Mouse (Mus musculus) 3T3-L1 (cell line): ENCODE data around the gene Dot1l.

Experiments
- DNase-seq: peaks from one replicate; pipeline ENCODE4 v3.0.0-alpha.2; 2015; ENCODE audit warnings: low read depth, low spot score

The Dot1l gene

DNA sequence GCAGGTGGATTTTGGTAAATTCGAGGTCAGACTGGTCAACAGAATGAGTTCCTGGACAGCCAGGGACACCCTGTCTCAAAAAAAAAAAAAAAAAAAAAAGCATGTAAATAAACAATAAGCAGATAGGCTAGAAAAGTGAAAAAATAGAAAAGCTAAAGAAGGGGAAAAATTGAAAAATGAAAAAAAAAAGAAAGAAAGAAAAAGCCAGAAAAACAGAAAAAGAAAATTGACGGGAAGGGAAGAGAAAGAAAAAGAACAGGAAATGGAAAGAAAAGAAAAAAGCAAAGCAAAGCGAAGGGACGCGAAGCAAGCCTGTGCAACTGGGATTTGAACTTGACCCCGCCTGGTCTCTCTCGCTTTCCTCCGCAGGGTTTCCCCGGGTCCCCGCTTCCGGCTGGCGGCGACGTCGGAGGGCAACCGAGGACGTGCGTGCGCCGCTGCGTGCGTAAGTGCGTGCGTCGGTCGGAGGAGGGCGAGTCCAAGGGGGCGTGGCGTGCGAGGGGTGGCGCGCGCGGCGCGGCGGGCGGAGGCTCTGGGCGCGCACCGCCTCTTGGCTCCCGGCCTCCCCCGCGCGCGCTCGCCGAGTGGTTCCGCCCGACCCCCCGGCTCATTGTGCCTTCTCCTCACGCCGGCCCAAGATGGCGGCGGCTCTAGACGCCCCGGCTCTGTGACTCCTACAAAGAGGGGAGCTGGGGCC is at the start of gene Dot1l:
Gene Dot1l, plus strand, starts transcription at position 613 of the 697 bp plus-strand sequence.
- peak; percentile 91 for DNase-seq

DNA sequence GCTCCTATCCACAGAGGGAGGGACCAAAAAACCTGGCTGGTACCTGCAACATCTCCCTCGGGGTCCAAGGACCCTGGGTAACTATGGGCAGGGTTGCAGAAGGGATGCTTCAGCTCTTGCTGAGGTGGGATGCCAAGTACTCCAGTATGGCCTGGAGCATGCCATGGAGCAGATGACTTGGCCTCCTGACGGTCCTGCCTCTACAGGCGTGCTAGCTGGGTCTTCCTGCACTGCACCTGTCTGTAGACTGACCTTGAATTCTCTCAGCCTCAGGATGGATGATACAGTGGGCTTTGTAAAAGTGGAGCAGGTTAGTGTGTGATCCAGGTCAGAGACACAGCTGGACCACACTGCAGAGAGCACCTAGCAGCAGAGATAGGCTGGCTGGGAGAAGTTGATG is 49.5 kb upstream of the Dot1l start:
- no peak for DNase-seq

DNA sequence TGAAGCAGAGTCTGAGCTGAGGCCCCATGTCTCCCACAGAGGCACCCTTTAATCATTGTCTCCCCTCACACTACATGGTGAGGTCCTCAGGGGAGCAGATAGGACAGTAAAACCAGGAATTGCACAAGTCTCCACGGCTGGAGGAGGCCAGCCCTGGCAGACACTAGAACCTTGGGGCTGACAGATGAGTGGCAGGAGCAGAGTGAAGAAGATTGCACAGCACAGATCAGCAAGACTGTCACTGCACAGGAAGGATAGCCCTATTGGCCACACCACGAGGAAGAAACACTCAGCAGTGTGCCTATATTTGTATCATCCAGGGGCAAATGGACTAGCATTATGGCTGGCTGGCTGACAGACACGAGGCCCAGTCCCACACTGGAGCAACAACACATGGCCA is 44.2 kb upstream of the Dot1l start:
- DNase-seq, result no peak

DNA sequence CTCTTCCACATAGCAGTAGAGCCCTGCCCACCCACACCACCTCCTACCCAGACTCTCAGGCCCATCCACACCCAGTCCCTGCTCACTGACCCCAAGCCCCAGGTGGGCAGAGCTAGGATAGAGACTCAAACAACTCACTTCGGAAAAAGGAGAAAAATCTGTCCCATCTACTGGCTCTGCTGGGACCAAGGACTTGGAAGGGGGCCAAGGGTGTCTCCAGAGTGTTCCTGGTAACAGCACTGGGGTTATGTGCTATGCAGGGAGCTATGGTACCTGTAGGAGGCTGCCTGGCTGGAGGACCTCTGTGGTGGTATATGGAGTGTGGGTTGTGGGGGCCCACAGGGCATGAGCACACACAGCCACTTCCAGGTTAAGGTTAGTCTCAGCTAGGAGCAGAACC is 37.7 kb upstream of the Dot1l start:
- DNase-seq, result no peak

- no peak for DNase-seq
Measured at GRCm38 (mm10) chr10:80727369-80728127, 27.5 kb upstream of the Dot1l start.

DNA sequence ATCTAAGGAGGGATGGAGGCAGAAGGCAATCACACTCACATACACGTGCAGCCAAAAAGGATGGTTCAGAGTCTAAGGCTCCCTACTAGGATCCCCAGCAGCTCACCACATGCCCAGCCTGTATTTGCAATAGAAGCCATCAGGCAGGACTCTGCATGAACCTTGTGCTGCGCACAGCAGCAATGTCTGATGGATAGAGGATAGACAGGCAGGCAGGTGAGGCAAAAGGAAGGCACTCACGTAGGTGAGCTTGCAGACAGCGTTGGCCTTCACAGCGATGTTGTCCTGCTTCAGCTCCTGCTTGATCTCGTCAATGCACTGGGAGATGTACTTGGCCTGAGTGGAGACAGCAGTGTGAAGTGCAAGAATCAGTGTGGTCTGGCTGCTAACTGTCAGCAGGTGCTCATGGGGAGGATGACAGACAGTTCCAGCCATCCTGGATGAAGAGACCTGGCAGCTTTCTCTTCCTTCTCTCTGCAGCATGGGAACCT is 22.4 kb upstream of the Dot1l start:
- no peak for DNase-seq

GRCm38 (mm10) chr10:80736731-80737130 is 18.3 kb upstream of the Dot1l start:
- no peak for DNase-seq

GRCm38 (mm10) chr10:80738657-80739056 is 16.3 kb upstream of the Dot1l start:
- DNase-seq, result peak; percentile 33

GRCm38 (mm10) chr10:80741146-80741545 is 13.9 kb upstream of the Dot1l start:
- DNase-seq, result peak; percentile 41

DNA sequence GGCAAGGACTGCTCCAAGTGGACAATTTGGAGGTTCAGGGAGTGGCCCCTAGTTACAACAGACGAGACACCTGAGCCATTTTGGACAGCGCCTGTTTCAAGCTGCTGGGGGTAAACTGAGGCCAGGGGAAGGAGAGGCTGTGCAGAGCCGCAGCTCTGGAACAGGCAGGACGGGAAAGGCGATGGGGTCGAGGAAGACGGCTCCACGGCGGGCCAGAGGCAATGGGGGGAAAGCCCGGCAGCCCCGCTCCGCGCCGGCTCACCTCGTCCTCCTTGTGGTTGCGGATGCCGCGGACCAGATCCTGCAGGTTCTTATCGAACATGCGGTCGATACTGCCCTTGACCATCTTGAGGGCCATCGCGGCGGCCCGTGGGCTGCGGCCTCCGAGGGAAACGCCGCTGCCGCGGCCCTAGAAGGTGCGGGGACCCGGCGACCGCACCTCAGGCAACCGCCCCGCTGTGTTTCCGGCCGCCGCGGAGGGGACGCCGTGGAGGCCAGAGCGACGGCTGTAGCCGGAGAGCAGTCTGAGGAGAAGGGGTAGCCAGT is 13.3 kb upstream of the Dot1l start:
- DNase-seq, result no peak

GRCm38 (mm10) chr10:80742180-80742978 is 12.6 kb upstream of the Dot1l start, which contains the start of gene Ap3d1:
Gene Ap3d1, minus strand, starts transcription at chr10:80742264.
- DNase-seq, result peak; percentile 100

DNA sequence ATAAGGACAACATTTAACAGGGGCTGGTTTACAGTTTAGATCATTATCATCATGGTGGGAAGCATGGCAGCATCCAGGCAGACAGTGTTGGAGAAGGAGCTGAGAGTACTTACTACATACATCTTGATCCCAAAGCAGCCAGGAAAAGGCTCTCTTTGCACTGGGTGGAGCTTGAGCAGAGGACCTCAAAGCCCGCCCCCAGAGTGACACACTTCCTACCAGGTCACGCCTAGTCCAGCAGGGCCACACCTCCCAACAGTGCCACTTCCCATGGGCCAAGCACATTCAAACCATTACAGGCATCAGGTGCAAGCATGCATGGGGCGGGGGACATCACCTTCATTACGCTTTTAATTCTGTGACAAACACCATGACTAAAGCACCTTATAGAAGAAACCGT is 10.7 kb upstream of the Dot1l start:
- DNase-seq, result peak; percentile 80

GRCm38 (mm10) chr10:80747410-80747809 is 7.6 kb upstream of the Dot1l start:
- DNase-seq, result peak; percentile 83

- peak; percentile 86 for DNase-seq
Measured at GRCm38 (mm10) chr10:80748609-80749008, 6.4 kb upstream of the Dot1l start.

- peak; percentile 98 for DNase-seq
Measured at GRCm38 (mm10) chr10:80751188-80751832, 3.7 kb upstream of the Dot1l start.

- peak; percentile 89 for DNase-seq
Measured at GRCm38 (mm10) chr10:80752079-80752625, 2.9 kb upstream of the Dot1l start.

DNA sequence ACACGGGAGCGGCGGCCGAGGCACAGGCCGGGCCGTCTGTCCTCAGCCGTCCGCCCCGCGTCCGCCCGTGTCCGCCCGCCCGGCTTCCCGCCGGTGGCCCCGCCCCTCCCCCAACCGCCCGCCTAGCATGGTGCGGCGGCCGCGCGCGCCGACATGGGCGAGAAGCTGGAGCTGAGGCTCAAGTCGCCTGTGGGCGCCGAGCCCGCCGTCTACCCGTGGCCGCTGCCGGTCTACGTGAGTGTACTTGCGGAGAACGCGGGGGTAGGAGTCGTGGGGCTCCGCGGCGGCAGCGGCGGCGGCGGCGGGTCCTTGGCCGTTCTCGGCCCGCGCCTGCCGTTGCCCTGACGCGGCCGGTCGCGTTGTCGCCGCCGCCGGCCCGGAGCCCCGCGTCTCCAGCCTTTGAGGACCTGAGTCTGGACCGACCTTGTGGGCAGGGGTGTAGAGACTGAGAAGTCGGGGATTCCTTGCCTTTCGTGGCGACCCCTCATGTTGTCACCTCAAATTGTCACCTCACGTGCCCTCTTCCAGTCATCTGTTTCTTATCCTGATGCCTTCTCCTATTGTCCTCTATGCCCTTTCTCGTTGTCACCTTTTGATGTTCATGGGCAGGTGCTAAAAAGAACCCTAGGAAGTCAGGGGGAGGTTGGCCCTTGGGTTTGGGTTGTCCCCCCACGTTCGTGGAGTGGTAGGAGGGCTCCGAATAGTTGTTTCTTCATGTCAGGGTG is 447 bp downstream of the Dot1l start:
- no peak for DNase-seq

GRCm38 (mm10) chr10:80756099-80756498 is 1.1 kb downstream of the Dot1l start:
- DNase-seq, result peak; percentile 39

DNA sequence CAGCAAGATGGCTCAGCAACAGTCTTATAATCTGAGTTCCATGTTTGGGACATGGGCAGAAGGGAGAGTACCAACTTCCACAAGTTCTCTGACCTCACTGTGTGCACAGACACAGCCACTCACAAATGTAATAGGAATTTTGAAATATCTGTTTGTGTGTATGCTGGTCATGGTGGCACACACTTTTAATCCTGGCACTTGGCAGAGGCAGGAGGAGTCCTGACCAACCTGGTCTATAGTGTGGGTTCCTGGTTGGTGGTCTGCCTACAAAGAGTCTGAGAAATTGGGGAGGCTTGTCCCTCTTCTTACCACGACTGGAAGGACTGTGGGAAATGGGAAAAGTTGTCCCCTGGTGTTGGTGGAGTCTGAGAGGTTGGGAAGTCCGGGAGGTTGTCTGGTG is 1.5 kb downstream of the Dot1l start:
- no peak for DNase-seq

- peak; percentile 52 for DNase-seq
Measured at GRCm38 (mm10) chr10:80756967-80757366, 2.0 kb downstream of the Dot1l start.
